Mouse (Mus musculus) G1E (cell line): ENCODE measurements around the gene Trim9.

Experiments
- CTCF ChIP-seq: IDR thresholded peaks from 2 replicates; pipeline ENCODE4 v1.5.1; 2012; ENCODE audit warnings: low read depth, low read length, inconsistent platforms, mixed read lengths
- GATA1 ChIP-seq: IDR thresholded peaks from 2 replicates; pipeline ENCODE4 v1.6.1; 2012; ENCODE audit warnings: borderline replicate concordance, low read length, inconsistent platforms, mixed read lengths
- GATA2 ChIP-seq: IDR thresholded peaks from 2 replicates; pipeline ENCODE4 v1.6.1; 2012; ENCODE audit warnings: low read depth, low read length, inconsistent platforms, borderline replicate concordance
- POLR2AphosphoS5 ChIP-seq: IDR thresholded peaks from 2 replicates; pipeline ENCODE4 v1.6.1; 2012; ENCODE audit warnings: low read depth, low read length, inconsistent platforms; ENCODE audit not compliant: insufficient replicate concordance
- TAL1 ChIP-seq: conservative IDR thresholded peaks from 2 replicates; pipeline ENCODE4 v1.6.1; 2012; ENCODE audit warnings: low read depth, low read length, inconsistent platforms, mixed read lengths

DNA sequence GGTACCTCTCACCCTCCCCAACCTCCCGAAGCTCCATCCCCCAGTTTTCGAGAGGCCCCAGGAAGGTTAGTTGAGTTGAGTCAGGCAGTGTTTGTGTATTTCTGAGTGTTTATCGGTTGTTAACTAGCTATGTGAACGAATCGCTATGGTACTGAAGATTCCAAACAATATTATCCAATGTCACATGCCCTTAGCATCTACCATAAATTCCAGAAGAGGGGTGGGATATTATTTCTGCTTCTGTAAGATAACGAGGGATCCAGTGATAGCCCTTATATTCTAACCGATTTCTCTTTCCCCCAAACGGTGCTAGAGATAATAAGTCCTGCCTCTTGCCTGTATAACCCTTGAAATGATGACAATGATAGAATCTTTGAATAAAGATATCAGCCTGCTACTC, 612 bp upstream of the Trim9 start:
- no peak for TF ChIP-seq CTCF
- TF ChIP-seq POLR2AphosphoS5 = no peak
- TF ChIP-seq GATA1 = no peak
- no peak for TF ChIP-seq TAL1
- no peak for TF ChIP-seq GATA2
